Mouse (Mus musculus) cerebellum, postnatal 4 days (tissue): ENCODE results near the gene Trmt1l.
"Not testable (repeated sequence)": the region's sequence is repeated elsewhere in the genome, so short reads cannot be mapped to it uniquely, and the experiment has no call there.

ENCODE experiments used
- DNase-seq, 2 experiments: peaks; one replicate each; pipeline ENCODE4 v3.0.0; 2022; ENCODE audit warnings: low spot score in 2 of 2, mixed read lengths in 1 of 2

Trmt1l gene

GRCm38 (mm10) chr1:151428263-151429221 lies at the start of gene Trmt1l, which contains the start of gene Swt1:
Gene Trmt1l, plus strand, starts transcription at chr1:151428542.
Gene Swt1, minus strand, starts transcription at chr1:151428455.
- DNase-seq, result peak; percentile 90 to 98

- DNase-seq, result no peak
Observed at GRCm38 (mm10) chr1:151390029-151390428, 38.3 kb upstream of the Trmt1l start.

GRCm38 (mm10) chr1:151409827-151410226 lies 18.5 kb upstream of the Trmt1l start:
- DNase-seq, result no peak

- DNase-seq, result no peak
Observed at GRCm38 (mm10) chr1:151422178-151422577, 6.2 kb upstream of the Trmt1l start.

- DNase-seq, result no peak
Observed at GRCm38 (mm10) chr1:151426947-151427600, 1.3 kb upstream of the Trmt1l start.

GRCm38 (mm10) chr1:151427888-151428262 lies 467 bp upstream of the Trmt1l start:
- no peak for DNase-seq

GRCm38 (mm10) chr1:151429316-151429715 lies 974 bp downstream of the Trmt1l start:
- DNase-seq, result no peak

GRCm38 (mm10) chr1:151435431-151435830 lies 7.1 kb downstream of the Trmt1l start:
- DNase-seq, result no peak

- no peak for DNase-seq
Observed at GRCm38 (mm10) chr1:151449866-151450265, 21.5 kb downstream of the Trmt1l start.

GRCm38 (mm10) chr1:151450851-151451250 lies 22.5 kb downstream of the Trmt1l start:
- DNase-seq, result no peak

GRCm38 (mm10) chr1:151451946-151452345 lies 23.6 kb downstream of the Trmt1l start:
- DNase-seq, result no peak

- DNase-seq, result no peak
Observed at GRCm38 (mm10) chr1:151457087-151457486, 28.7 kb downstream of the Trmt1l start.

- DNase-seq, result no peak
Observed at GRCm38 (mm10) chr1:151461265-151461664, 32.9 kb downstream of the Trmt1l start.

- no peak for DNase-seq
Observed at GRCm38 (mm10) chr1:151464914-151465313, 36.6 kb downstream of the Trmt1l start.

- DNase-seq, result no peak
Observed at GRCm38 (mm10) chr1:151466571-151466970, 38.2 kb downstream of the Trmt1l start.

- DNase-seq, result no peak
Observed at GRCm38 (mm10) chr1:151471429-151471828, 43.1 kb downstream of the Trmt1l start.

GRCm38 (mm10) chr1:151472386-151472785 lies 44.0 kb downstream of the Trmt1l start:
- DNase-seq, result not testable (repeated sequence)

GRCm38 (mm10) chr1:151482497-151482896 lies 54.2 kb downstream of the Trmt1l start:
- no peak for DNase-seq

- DNase-seq, result no peak
Observed at GRCm38 (mm10) chr1:151483568-151483967, 55.2 kb downstream of the Trmt1l start.

- DNase-seq, result no peak
Observed at GRCm38 (mm10) chr1:151484754-151485153, 56.4 kb downstream of the Trmt1l start.

GRCm38 (mm10) chr1:151489806-151490205 lies 61.5 kb downstream of the Trmt1l start:
- no peak for DNase-seq

GRCm38 (mm10) chr1:151492419-151492818 lies 64.1 kb downstream of the Trmt1l start:
- no peak for DNase-seq

GRCm38 (mm10) chr1:151493826-151494225 lies 65.5 kb downstream of the Trmt1l start:
- no peak for DNase-seq
